In genomic region chr7:28956270-28956669, GRCm38 (mm10) we compare ENCODE assay signal across 10 mouse cellular contexts. TPM values are rescaled to one million over a fixed set of nuclear protein-coding genes. Genes with fewer than 3 reads are reported as not detected.
DNase-seq lines count a peak whose midpoint lies in the region; ATAC-seq and TF ChIP-seq lines count a peak whose summit lies in the region.
"Had no signal": no experiment of that assay in that cellular context is flagged by ENCODE, and none has a peak within 500 bp of the region (broad histone marks: within the 10 kb centered on the region; RNA-seq: fewer than 3 reads in every experiment).

No protein-coding gene starts in this region.

- H3K9ac ChIP-seq in heart, embryonic 16.5 days (ENCODE audit: low read length) = no peak overlapping the region
- H3K9ac ChIP-seq in lung, embryonic 16.5 days (ENCODE audit: low read length) = no peak overlapping the region
- no peak overlapping the region for H3K9ac ChIP-seq in stomach, embryonic 16.5 days (ENCODE audit: low read length)

- DNase-seq in heart, embryonic 10.5 days (ENCODE audit: low spot score) = no peak
- no peak for DNase-seq in lung, adult 2 months
- no peak for DNase-seq in spleen, postnatal 36 days (ENCODE audit: low spot score in 2 of 2)
- DNase-seq in urinary bladder, adult 18-20 months (ENCODE audit: low spot score in 2 of 2) = no peak
- DNase-seq: cerebellum, postnatal 25 days; lung, postnatal 36 days had no signal

- no peak for TF ChIP-seq CTCF in lung, adult 2 months (IDR thresholded peaks at IDR 0.05; ENCODE audit: insufficient read depth, low read length)
- no peak for TF ChIP-seq CTCF in embryonic fibroblast, embryonic 13.5 days (IDR thresholded peaks at IDR 0.05; ENCODE audit: borderline replicate concordance, insufficient read depth, low read length)

- no peak for ATAC-seq in heart, embryonic 16.5 days (replicated peaks; ENCODE audit: extremely low read depth, insufficient read depth, low FRiP score)
- no peak for ATAC-seq in lung, embryonic 16.5 days (ENCODE audit: low read depth)
- no peak for ATAC-seq in stomach, embryonic 16.5 days (ENCODE audit: insufficient read depth, low FRiP score)

- WGBS in heart, embryonic 16.5 days = 78% methylated on average over 1 of the region's 1 CpGs
- WGBS in heart, embryonic 10.5 days = 87% methylated on average over 1 of the region's 1 CpGs
- WGBS in lung, embryonic 16.5 days = 84% methylated on average over 1 of the region's 1 CpGs
- WGBS in lung, adult 2 months = 79% methylated on average over 1 of the region's 1 CpGs
- 82% methylated on average over 1 of the region's 1 CpGs for WGBS in stomach, embryonic 16.5 days

- no peak for TF ChIP-seq POLR2A in lung, adult 2 months (IDR thresholded peaks at IDR 0.05; ENCODE audit: borderline replicate concordance, extremely low read depth, low read depth, low read length)
- TF ChIP-seq POLR2A in embryonic fibroblast, embryonic 13.5 days (IDR thresholded peaks at IDR 0.05; ENCODE audit: low read depth, low read length) = no peak

- H3K9me3 ChIP-seq in heart, embryonic 16.5 days (replicated peaks; ENCODE audit: control insufficient read depth, low read length) = no peaks in the 10 kb centered on the region
- no peaks in the 10 kb centered on the region for H3K9me3 ChIP-seq in heart, embryonic 10.5 days
- H3K9me3 ChIP-seq in lung, embryonic 16.5 days (ENCODE audit: control insufficient read depth, low read length) = no peaks in the 10 kb centered on the region
- H3K9me3 ChIP-seq in stomach, embryonic 16.5 days (replicated peaks; ENCODE audit: control insufficient read depth, low read length) = no peaks in the 10 kb centered on the region

- peaks cover 3% of the 10 kb centered on the region; the same call in 1 of the 2 replicates for H3K36me3 ChIP-seq in heart, embryonic 16.5 days (ENCODE audit: control insufficient read depth, insufficient read depth)
- peaks cover 11% of the 10 kb centered on the region for H3K36me3 ChIP-seq in heart, embryonic 10.5 days
- 0 out of 2 replicates have a peak, but pooled peaks cover 2% of the 10 kb centered on the region for H3K36me3 ChIP-seq in lung, embryonic 16.5 days (ENCODE audit: control insufficient read depth, insufficient read depth, low read length)
- no peaks in the 10 kb centered on the region for H3K36me3 ChIP-seq in stomach, embryonic 16.5 days (ENCODE audit: control insufficient read depth, insufficient read depth, low read length)

- H3K4me1 ChIP-seq in heart, embryonic 16.5 days (ENCODE audit: control insufficient read depth, insufficient read depth, low read length) = peaks cover 85% of the 10 kb centered on the region
- peaks cover 85% of the 10 kb centered on the region for H3K4me1 ChIP-seq in heart, embryonic 10.5 days
- H3K4me1 ChIP-seq in lung, embryonic 16.5 days (replicated peaks; ENCODE audit: control insufficient read depth, insufficient read depth, low read length) = peaks cover 90% of the 10 kb centered on the region
- peaks cover 53% of the 10 kb centered on the region for H3K4me1 ChIP-seq in lung, adult 2 months (ENCODE audit: control insufficient read depth, insufficient read depth, low read length)
- peaks cover 38% of the 10 kb centered on the region for H3K4me1 ChIP-seq in embryonic fibroblast, embryonic 13.5 days (ENCODE audit: control insufficient read depth, insufficient read depth, low read length)
- peaks cover 80% of the 10 kb centered on the region for H3K4me1 ChIP-seq in stomach, embryonic 16.5 days (ENCODE audit: control insufficient read depth, insufficient read depth, low read length)

- no peak overlapping the region for H3K4me2 ChIP-seq in heart, embryonic 16.5 days (ENCODE audit: low read depth, low read length)
- H3K4me2 ChIP-seq in lung, embryonic 16.5 days (ENCODE audit: low read depth, low read length) = no peak overlapping the region
- H3K4me2 ChIP-seq in stomach, embryonic 16.5 days (ENCODE audit: low read depth, low read length) = no peak overlapping the region

- no peak overlapping the region for H3K4me3 ChIP-seq in heart, embryonic 16.5 days (ENCODE audit: low read length)
- no peak overlapping the region for H3K4me3 ChIP-seq in heart, embryonic 10.5 days
- no peak overlapping the region for H3K4me3 ChIP-seq in lung, embryonic 16.5 days (ENCODE audit: low read length)
- H3K4me3 ChIP-seq in lung, adult 2 months (replicated peaks; ENCODE audit: extremely low read depth, low read depth, low read length) = no peak overlapping the region
- no peak overlapping the region for H3K4me3 ChIP-seq in embryonic fibroblast, embryonic 13.5 days (ENCODE audit: insufficient read depth, low read length)
- H3K4me3 ChIP-seq in stomach, embryonic 16.5 days (replicated peaks; ENCODE audit: low read length) = no peak overlapping the region

- no peaks in the 10 kb centered on the region for H3K27me3 ChIP-seq in heart, embryonic 16.5 days (ENCODE audit: control insufficient read depth, insufficient read depth, low read length)
- no peaks in the 10 kb centered on the region for H3K27me3 ChIP-seq in heart, embryonic 10.5 days (ENCODE audit: insufficient read depth, poor library complexity, severe bottlenecking)
- no peaks in the 10 kb centered on the region for H3K27me3 ChIP-seq in lung, embryonic 16.5 days (ENCODE audit: control insufficient read depth, insufficient read depth, low read depth, low read length)
- no peaks in the 10 kb centered on the region for H3K27me3 ChIP-seq in stomach, embryonic 16.5 days (ENCODE audit: control insufficient read depth, insufficient read depth, low read length)

- peak overlapping the region; percentile 88 for H3K27ac ChIP-seq in heart, embryonic 16.5 days (ENCODE audit: low read length)
- no peak overlapping the region for H3K27ac ChIP-seq in heart, embryonic 10.5 days
- peak overlapping the region; percentile 78 for H3K27ac ChIP-seq in lung, embryonic 16.5 days (ENCODE audit: low read length)
- peak overlapping the region; percentile 93 for H3K27ac ChIP-seq in embryonic fibroblast, embryonic 13.5 days (ENCODE audit: insufficient read depth, low read length)
- peak overlapping the region; percentile 2; the same call in 1 of the 2 replicates for H3K27ac ChIP-seq in stomach, embryonic 16.5 days (ENCODE audit: low read length)

RNA-seq across cellular contexts. Expression of gene Actn4, which starts 5.9 kb away (rescaled TPM):
- polyA plus RNA-seq in heart, embryonic 16.5 days (2015; fragmentation: Nextera tagmentation; extraction: Ambion mirVana) = 260 and 301 TPM in 2 replicates
- polyA plus RNA-seq in heart, embryonic 10.5 days (2016; fragmentation: Nextera tagmentation; extraction: Ambion mirVana) = 319 and 371 TPM in 2 replicates
- 313 and 319 TPM in 2 replicates for polyA plus RNA-seq in lung, embryonic 16.5 days (2015; fragmentation: Nextera tagmentation; extraction: Ambion mirVana)
- 314 and 324 TPM in 2 replicates for polyA plus RNA-seq in lung, adult 2 months (2012; rRNA removed)
- 446 and 575 TPM in 2 replicates for polyA plus RNA-seq in embryonic fibroblast, embryonic 13.5 days (2011; ENCODE audit: insufficient read length, low read depth, missing spikeins)
- polyA plus RNA-seq in stomach, embryonic 16.5 days (2015; fragmentation: Nextera tagmentation; extraction: Ambion mirVana) = 413 and 449 TPM in 2 replicates

RNA-seq across cellular contexts. Expression of gene Eif3k, which starts 25.4 kb away (rescaled TPM):
- 262 and 283 TPM in 2 replicates for polyA plus RNA-seq in heart, embryonic 16.5 days (2015; fragmentation: Nextera tagmentation; extraction: Ambion mirVana)
- polyA plus RNA-seq in heart, embryonic 10.5 days (2016; fragmentation: Nextera tagmentation; extraction: Ambion mirVana) = 289 and 329 TPM in 2 replicates
- 366 and 367 TPM in 2 replicates for polyA plus RNA-seq in lung, embryonic 16.5 days (2015; fragmentation: Nextera tagmentation; extraction: Ambion mirVana)
- polyA plus RNA-seq in lung, adult 2 months (2012; rRNA removed) = 175 and 234 TPM in 2 replicates
- 328 and 347 TPM in 2 replicates for polyA plus RNA-seq in embryonic fibroblast, embryonic 13.5 days (2011; ENCODE audit: insufficient read length, low read depth, missing spikeins)
- 339 and 345 TPM in 2 replicates for polyA plus RNA-seq in stomach, embryonic 16.5 days (2015; fragmentation: Nextera tagmentation; extraction: Ambion mirVana)

RNA-seq across cellular contexts. Expression of gene Map4k1, which starts 25.6 kb away (rescaled TPM):
- polyA plus RNA-seq in heart, embryonic 16.5 days (2015; fragmentation: Nextera tagmentation; extraction: Ambion mirVana) = 6.0 and 12.2 TPM in 2 replicates
- polyA plus RNA-seq in heart, embryonic 10.5 days (2016; fragmentation: Nextera tagmentation; extraction: Ambion mirVana) = 9.9 and 14.3 TPM in 2 replicates
- polyA plus RNA-seq in lung, embryonic 16.5 days (2015; fragmentation: Nextera tagmentation; extraction: Ambion mirVana) = 8.9 and 10.7 TPM in 2 replicates
- polyA plus RNA-seq in lung, adult 2 months (2012; rRNA removed) = 16.7 and 17.0 TPM in 2 replicates
- 2.0 and 2.2 TPM in 2 replicates for polyA plus RNA-seq in embryonic fibroblast, embryonic 13.5 days (2011; ENCODE audit: insufficient read length, low read depth, missing spikeins)
- polyA plus RNA-seq in stomach, embryonic 16.5 days (2015; fragmentation: Nextera tagmentation; extraction: Ambion mirVana) = 7.9 and 8.4 TPM in 2 replicates
